Mouse (Mus musculus): ENCODE measurements around the gene Elmsan1. TPM values are rescaled to one million over a fixed set of nuclear protein-coding genes. Genes with fewer than 3 reads are reported as not detected.

The Elmsan1 gene
- polyA plus RNA-seq, 1 experiment from 2014 or later: 10.8 TPM

DNA sequence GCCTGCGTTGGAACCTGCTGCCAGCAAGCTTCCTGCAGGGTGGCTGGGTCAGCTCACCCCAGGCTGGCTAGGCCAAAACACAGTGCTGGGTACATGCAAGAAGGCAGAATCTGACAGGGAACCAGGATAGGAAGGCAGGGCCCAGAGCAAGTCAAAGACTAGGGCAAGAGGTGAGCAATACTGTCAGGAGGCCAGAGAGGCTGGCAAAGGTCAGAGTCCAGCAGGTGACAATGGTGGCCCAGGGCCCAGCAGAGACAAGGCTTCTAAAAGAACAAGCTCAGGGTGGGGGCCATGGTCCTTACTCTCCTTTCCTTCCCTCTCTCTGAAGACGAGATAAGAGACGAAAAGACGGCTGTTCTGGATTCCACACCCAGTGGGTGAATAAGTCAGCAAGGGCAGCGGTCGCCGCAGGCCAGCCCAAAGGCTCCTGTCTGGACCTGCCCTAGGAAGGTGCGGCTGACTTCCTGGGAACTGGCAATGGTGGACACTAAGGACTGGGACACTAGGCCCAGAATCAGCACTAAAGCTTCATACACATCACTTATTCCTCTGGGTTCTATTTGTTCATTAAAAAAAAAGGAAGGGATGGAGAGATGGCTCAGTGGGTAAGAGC lies 14.9 kb upstream of the Elmsan1 start:
- H3K9ac ChIP-seq: no peak overlapping the region
- no peak overlapping the region for H3K4me2 ChIP-seq
- ATAC-seq (replicated peaks; ENCODE audit: low FRiP score): no peak

DNA sequence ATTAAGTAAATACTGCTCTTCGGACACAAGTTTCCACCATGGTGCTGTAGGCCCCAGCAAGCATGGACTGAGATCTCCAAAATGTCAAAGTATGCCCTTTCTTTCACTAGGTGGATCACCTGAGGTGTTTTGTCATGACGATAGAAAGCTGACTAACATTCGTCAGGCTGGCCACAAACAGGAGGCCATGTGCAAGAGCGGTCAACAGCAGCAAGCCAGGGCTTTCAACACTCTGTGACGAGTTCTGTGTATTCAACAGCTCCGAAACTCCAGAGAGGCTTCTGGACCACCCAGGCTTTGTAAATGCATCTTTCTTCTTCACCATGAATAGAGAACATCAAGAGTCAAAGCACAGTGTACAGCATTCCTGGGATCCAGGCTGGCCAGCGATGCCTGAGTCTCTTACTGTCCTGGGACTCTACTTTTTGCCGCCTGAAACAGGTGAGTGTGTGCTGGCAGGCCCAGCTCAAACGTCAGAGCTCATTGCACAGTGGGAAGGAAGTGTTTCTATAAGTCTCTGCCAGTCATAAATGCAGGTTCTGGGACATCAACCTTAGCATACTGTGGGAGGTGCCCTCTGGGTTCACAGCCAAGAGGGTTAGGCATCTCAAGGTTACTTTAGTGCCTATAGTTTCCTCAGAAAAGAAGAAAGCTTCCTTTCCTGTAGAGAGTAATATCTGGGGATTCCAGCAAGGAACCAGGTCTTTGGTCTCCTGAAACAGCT lies 7.6 kb upstream of the Elmsan1 start:
- 81% methylated on average over 9 of the region's 9 CpGs for WGBS
- no peak overlapping the region for H3K4me2 ChIP-seq
- H3K36me3 ChIP-seq: no peaks in the 10 kb centered on the region
- peaks cover 9% of the 10 kb centered on the region for H3K4me1 ChIP-seq
- no peaks in the 10 kb centered on the region for H3K27me3 ChIP-seq
- 0 out of 2 replicates have a peak, but pooled peaks cover 3% of the 10 kb centered on the region for H3K9me3 ChIP-seq (replicated peaks)
- no peak overlapping the region for H3K9ac ChIP-seq
- H3K27ac ChIP-seq: no peak overlapping the region
- no peak for ATAC-seq (replicated peaks; ENCODE audit: low FRiP score)
- no peak overlapping the region for H3K4me3 ChIP-seq (replicated peaks)

More for the DNA sequence above, 14.9 kb upstream of the Elmsan1 start:
- H3K9me3 ChIP-seq (replicated peaks): no peaks in the 10 kb centered on the region
- no peaks in the 10 kb centered on the region for H3K27me3 ChIP-seq
- no peak overlapping the region for H3K4me3 ChIP-seq (replicated peaks)
- H3K27ac ChIP-seq: no peak overlapping the region
- H3K36me3 ChIP-seq: no peaks in the 10 kb centered on the region
- 89% methylated on average over 8 of the region's 8 CpGs for WGBS
- H3K4me1 ChIP-seq: no peaks in the 10 kb centered on the region

DNA sequence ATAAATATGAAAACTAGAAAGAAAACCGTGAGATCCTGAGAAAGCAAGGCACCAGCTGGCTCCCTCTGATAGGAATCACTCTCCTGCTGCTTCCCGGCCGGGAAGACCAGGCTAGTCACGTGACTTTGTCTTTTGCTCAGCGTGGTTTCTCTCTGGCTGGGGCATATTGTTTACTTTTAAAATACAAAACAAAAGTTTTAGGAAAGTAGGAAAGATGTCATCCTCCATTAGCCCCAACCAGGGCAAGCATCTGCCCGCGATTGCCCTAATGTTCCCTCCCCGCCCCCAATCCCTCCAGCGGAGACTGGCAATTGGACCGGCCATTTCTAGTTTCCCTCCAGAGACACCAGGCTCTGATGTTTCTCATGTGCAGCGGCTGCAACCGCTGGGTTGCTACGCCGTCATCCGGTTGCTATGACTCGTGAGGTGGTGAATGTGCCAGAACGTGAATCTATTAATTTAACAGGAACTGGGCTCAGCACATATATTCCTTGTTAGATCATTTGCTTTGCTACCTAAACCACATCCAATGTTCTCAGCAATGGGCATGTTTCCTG lies 3.8 kb upstream of the Elmsan1 start:
- Histone ChIP-seq H3K27me3 (no peaks in the 10 kb centered on the region), H3K4me2 (peak overlapping the region; percentile 65), H3K4me1 (peaks cover 23% of the 10 kb centered on the region), H3K9ac (peak overlapping the region; percentile 41), H3K4me3 (replicated peaks) (peak overlapping the region; percentile 45), H3K9me3 (replicated peaks) (0 out of 2 replicates have a peak, but pooled peaks cover 3% of the 10 kb centered on the region), H3K36me3 (no peaks in the 10 kb centered on the region), H3K27ac (peak overlapping the region; percentile 14; the same call in 1 of the 2 replicates)
- ATAC-seq (replicated peaks; ENCODE audit: low FRiP score): no peak
- WGBS: under 1% methylated on average over 17 of the region's 17 CpGs

- ATAC-seq (replicated peaks; ENCODE audit: low FRiP score): no peak
- H3K9me3 ChIP-seq (replicated peaks): no peaks in the 10 kb centered on the region
- no peaks in the 10 kb centered on the region for H3K27me3 ChIP-seq
- H3K27ac ChIP-seq: no peak overlapping the region
- H3K9ac ChIP-seq: no peak overlapping the region
- peaks cover 35% of the 10 kb centered on the region for H3K4me1 ChIP-seq
- WGBS: 87% methylated on average over 14 of the region's 14 CpGs
- H3K4me3 ChIP-seq (replicated peaks): no peak overlapping the region
- no peaks in the 10 kb centered on the region for H3K36me3 ChIP-seq
- H3K4me2 ChIP-seq: no peak overlapping the region
Observed at GRCm38 (mm10) chr12:84220951-84221891, 2.5 kb upstream of the Elmsan1 start.

GRCm38 (mm10) chr12:84220515-84220914 lies 1.8 kb upstream of the Elmsan1 start:
- 75% methylated on average over 4 of the region's 4 CpGs for WGBS
- Histone ChIP-seq H3K4me1 (peaks cover 42% of the 10 kb centered on the region), H3K9ac (no peak overlapping the region), H3K36me3 (no peaks in the 10 kb centered on the region), H3K27ac (no peak overlapping the region), H3K9me3 (replicated peaks) (no peaks in the 10 kb centered on the region), H3K4me3 (replicated peaks) (no peak overlapping the region), H3K4me2 (no peak overlapping the region), H3K27me3 (no peaks in the 10 kb centered on the region)
- ATAC-seq (replicated peaks; ENCODE audit: low FRiP score): no peak

- H3K9me3 ChIP-seq (replicated peaks): no peaks in the 10 kb centered on the region
- H3K4me3 ChIP-seq (replicated peaks): peak overlapping the region; percentile 90
- WGBS: 4% methylated on average over 14 of the region's 14 CpGs
- H3K4me2 ChIP-seq: peak overlapping the region; percentile 78
- H3K27me3 ChIP-seq: no peaks in the 10 kb centered on the region
- peak overlapping the region; percentile 94 for H3K27ac ChIP-seq
- peaks cover 56% of the 10 kb centered on the region for H3K4me1 ChIP-seq
- H3K9ac ChIP-seq: peak overlapping the region; percentile 88
- ATAC-seq (replicated peaks; ENCODE audit: low FRiP score): peak; percentile 13; the same call in 1 of the 2 replicates
- H3K36me3 ChIP-seq: no peaks in the 10 kb centered on the region
Observed at GRCm38 (mm10) chr12:84219121-84219561, 460 bp upstream of the Elmsan1 start.

DNA sequence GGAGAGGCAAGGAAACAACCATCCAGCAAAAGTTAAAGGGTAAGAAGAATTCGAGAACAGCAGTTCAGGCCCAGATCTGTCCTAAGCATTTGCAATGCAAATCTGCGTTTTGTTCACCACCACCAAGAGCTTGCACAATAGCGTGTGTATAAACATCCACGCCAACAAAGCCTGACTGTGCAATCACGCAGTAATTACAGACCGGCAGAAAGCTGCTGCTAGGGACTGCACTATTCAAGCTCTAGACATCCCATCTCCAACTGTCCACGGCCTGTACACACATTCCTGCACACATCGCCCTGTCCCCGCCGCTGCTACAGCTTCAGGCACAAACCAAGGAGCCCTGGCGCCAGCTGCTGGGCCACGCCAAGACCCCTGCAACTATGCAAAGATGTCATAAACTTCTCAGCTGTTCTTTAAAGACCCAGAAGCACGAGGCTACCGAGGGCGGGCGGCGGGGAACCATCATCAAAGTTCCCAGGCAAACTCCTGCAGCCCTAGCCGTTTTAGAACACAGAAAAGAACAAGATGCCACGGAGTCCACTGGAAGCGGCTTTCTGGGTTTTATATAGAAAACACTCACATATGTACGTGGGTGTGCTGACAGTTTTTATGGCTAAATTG lies 1.1 kb downstream of the Elmsan1 start:
- Histone ChIP-seq H3K4me1 (peaks cover 65% of the 10 kb centered on the region), H3K27me3 (no peaks in the 10 kb centered on the region), H3K36me3 (no peaks in the 10 kb centered on the region), H3K27ac (peak overlapping the region; percentile 94), H3K4me2 (peak overlapping the region; percentile 78), H3K9me3 (replicated peaks) (no peaks in the 10 kb centered on the region), H3K4me3 (replicated peaks) (peak overlapping the region; percentile 90), H3K9ac (peak overlapping the region; percentile 88)
- WGBS: 5% methylated on average over 21 of the region's 21 CpGs
- ATAC-seq (replicated peaks; ENCODE audit: low FRiP score): no peak; the same call in 1 of the 2 replicates

DNA sequence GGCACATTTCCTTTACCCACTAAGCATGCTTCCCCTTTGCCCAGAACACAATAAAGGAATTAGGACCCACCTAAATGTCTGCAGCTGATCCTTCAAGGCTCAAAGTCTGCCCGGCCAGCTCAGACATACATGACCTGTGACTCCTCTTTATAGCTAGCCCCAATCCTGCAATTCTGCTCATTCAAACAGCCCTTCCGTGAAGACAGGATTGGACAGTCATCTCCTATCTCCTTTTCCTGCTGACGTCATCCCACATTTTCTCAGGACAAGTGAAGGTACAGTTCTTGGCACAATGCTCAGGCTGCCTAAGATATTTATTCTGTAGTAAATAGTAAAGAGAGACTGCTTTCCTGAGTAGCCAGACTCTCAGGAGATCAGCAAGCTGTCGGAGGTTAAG lies 1.6 kb downstream of the Elmsan1 start:
- peak overlapping the region; percentile 94 for H3K27ac ChIP-seq
- peak overlapping the region; percentile 90 for H3K4me3 ChIP-seq (replicated peaks)
- H3K4me2 ChIP-seq: peak overlapping the region; percentile 78
- H3K36me3 ChIP-seq: no peaks in the 10 kb centered on the region
- peak overlapping the region; percentile 88; the same call in 1 of the 2 replicates for H3K9ac ChIP-seq
- WGBS: 38% methylated on average over 4 of the region's 4 CpGs
- ATAC-seq (replicated peaks; ENCODE audit: low FRiP score): no peak
- H3K9me3 ChIP-seq (replicated peaks): no peaks in the 10 kb centered on the region
- no peaks in the 10 kb centered on the region for H3K27me3 ChIP-seq
- H3K4me1 ChIP-seq: peaks cover 65% of the 10 kb centered on the region

DNA sequence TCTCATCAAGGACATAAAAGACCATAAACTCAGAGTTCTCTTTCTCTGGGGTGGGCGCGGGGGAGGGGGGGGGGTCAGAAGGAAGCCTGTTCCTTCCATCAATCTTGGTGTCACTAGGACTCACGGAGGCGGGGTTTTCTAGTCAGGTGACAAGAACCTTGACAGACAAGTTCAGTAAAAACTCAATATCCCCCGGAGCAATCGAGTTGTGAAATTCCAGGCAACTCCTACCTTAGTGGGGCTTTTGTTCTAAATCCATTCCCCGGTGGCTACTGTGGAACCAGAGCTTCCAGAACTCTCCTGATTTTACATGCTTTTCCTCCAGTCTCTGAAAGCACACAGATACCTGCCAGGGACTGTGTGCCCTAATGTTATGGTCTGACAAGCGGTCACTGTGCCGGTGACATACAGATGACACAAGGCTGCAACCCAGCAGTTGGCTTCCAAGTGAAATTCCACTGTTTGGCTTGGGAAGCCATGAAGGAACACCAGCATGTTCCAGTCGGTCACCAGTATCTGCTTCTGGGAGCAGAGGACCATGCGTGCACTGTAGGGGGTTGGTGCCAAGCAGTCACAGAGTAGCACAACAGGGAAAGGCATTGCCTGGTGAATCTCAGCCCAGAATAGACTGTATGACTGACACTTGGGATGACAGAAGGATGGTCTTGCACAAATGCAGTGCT lies 2.8 kb downstream of the Elmsan1 start:
- ATAC-seq (replicated peaks; ENCODE audit: low FRiP score): no peak
- H3K27ac ChIP-seq: peak overlapping the region; percentile 73
- WGBS: 40% methylated on average over 11 of the region's 11 CpGs
- no peak overlapping the region for H3K4me3 ChIP-seq (replicated peaks)
- peaks cover 75% of the 10 kb centered on the region for H3K4me1 ChIP-seq
- no peak overlapping the region for H3K9ac ChIP-seq
- no peaks in the 10 kb centered on the region for H3K36me3 ChIP-seq
- H3K4me2 ChIP-seq: 0 out of 2 replicates have a peak overlapping the region, but pooled peaks have one; percentile 19
- no peaks in the 10 kb centered on the region for H3K9me3 ChIP-seq (replicated peaks)
- no peaks in the 10 kb centered on the region for H3K27me3 ChIP-seq

DNA sequence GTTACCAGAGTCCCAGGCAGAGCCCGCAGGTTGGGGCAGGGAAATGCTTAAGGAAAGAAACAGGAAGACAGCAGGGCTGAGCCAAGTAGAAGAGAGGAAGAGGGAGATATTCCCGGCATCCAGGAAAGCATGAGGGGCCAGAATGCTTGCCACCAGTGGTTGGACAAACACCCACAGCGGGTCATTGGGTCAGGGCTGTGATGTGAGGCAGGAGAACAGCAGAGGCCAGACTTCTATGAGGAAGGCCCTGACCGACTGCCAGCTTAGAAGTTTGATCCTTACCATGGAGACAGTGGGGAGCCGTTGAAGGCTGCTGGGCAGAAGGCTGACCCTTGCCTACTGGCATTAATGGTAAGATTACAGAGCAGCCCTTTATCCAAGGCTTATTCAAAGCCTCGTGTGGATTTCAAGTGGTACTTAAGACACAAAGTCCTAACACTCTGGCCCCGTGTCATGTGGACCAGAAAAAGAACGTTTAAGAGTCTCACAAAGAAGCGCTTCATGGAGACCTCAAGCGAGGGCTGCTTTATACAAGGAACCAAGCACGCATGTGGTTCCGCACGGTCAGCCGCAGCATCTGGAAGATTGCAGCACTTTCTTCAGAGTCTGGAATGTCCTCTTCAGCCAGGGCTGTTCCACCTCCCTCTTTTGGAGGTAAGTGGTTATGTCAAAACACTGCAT lies 4.0 kb downstream of the Elmsan1 start:
- Histone ChIP-seq H3K36me3 (no peaks in the 10 kb centered on the region), H3K4me1 (peaks cover 87% of the 10 kb centered on the region), H3K27ac (peak overlapping the region; percentile 73), H3K9me3 (replicated peaks) (no peaks in the 10 kb centered on the region), H3K9ac (no peak overlapping the region), H3K4me3 (replicated peaks) (no peak overlapping the region), H3K4me2 (no peak overlapping the region), H3K27me3 (no peaks in the 10 kb centered on the region)
- WGBS: 44% methylated on average over 14 of the region's 14 CpGs
- ATAC-seq (replicated peaks; ENCODE audit: low FRiP score): no peak
